Mouse (Mus musculus) lung, postnatal 0 days (tissue): ENCODE measurements around the gene Tuba1c. TPM values are rescaled to one million over a fixed set of nuclear protein-coding genes. Genes with fewer than 3 reads are reported as not detected.
A peak's percentile ranks its signal among the peaks of the same experiment; 100 is the strongest.

Source experiments
- ATAC-seq: fragments of 200-750 bp; cut with Nextera tagmentation; 2 replicates; pipeline ENCODE4 v1.8.0; 2017; ENCODE audit warnings: moderate library complexity
- DNase-seq: peaks from one replicate; pipeline ENCODE4 v3.0.0-alpha.2; 2016; ENCODE audit warnings: low spot score
- H3K27ac ChIP-seq: fragments of 300-500 bp; sonication (generic); 2 replicates; pipeline ENCODE4 v1.5.1; 2014; ENCODE audit warnings: antibody characterized with exemption, mild to moderate bottlenecking, low read length, mixed read lengths
- H3K27me3 ChIP-seq: fragments of 300-500 bp; sonication (generic); replicated peaks from 2 replicates; pipeline ENCODE4 v1.6.1; 2014; ENCODE audit warnings: low read length, mixed read lengths; ENCODE audit not compliant: insufficient read depth
- H3K36me3 ChIP-seq: fragments of 300-500 bp; sonication (generic); 2 replicates; pipeline ENCODE4 v1.6.1; 2014; ENCODE audit warnings: low read length, mixed read lengths; ENCODE audit not compliant: insufficient read depth
- H3K4me1 ChIP-seq: fragments of 300-500 bp; sonication (generic); 2 replicates; pipeline ENCODE4 v1.6.1; 2014; ENCODE audit warnings: antibody characterized with exemption, low read depth, low read length, mixed read lengths; ENCODE audit not compliant: insufficient read depth
- H3K4me2 ChIP-seq: fragments of 300-500 bp; sonication (generic); replicated peaks from 2 replicates; pipeline ENCODE4 v1.6.1; 2014; ENCODE audit warnings: low read depth, mild to moderate bottlenecking, low read length, moderate library complexity, mixed read lengths
- H3K4me3 ChIP-seq: fragments of 300-500 bp; sonication (generic); 2 replicates; pipeline ENCODE4 v1.5.1; 2014; ENCODE audit warnings: low read depth, low read length
- H3K9ac ChIP-seq: fragments of 300-500 bp; sonication (generic); replicated peaks from 2 replicates; pipeline ENCODE4 v1.6.1; 2014; ENCODE audit warnings: low read depth, mild to moderate bottlenecking
- H3K9me3 ChIP-seq: fragments of 300-500 bp; sonication (generic); 2 replicates; pipeline ENCODE4 v1.6.1; 2016; ENCODE audit warnings: low read length, mixed read lengths
- CTCF ChIP-seq: IDR thresholded peaks from 2 replicates; pipeline ENCODE4 v1.5.1; 2016; ENCODE audit warnings: antibody characterized with exemption, mild to moderate bottlenecking
- EP300 ChIP-seq: IDR thresholded peaks from 2 replicates; pipeline ENCODE4 v1.6.1; 2016; ENCODE audit warnings: antibody characterized with exemption, mild to moderate bottlenecking, control low read depth
- WGBS: fragments of 180-500 bp; shearing (Covaris S2); extraction: QIAGEN DNeasy Blood & Tissue Kit; methylation state at CpG from one replicate; pipeline ENCODE4 v1.1.7; 2014; 5-methylcytosine and 5-hydroxymethylcytosine counted together
- polyA plus RNA-seq: library from polyadenylated mRNA; unstranded; fragments of >200 nt; fragmentation: Nextera tagmentation; extraction: Ambion mirVana; gene quantifications from 2 replicates; pipeline ENCODE4 v1.2.1, GENCODE M21; 2015

The Tuba1c gene
- polyA plus RNA-seq, 1 experiment from 2014 or later = 45.1 TPM

DNA sequence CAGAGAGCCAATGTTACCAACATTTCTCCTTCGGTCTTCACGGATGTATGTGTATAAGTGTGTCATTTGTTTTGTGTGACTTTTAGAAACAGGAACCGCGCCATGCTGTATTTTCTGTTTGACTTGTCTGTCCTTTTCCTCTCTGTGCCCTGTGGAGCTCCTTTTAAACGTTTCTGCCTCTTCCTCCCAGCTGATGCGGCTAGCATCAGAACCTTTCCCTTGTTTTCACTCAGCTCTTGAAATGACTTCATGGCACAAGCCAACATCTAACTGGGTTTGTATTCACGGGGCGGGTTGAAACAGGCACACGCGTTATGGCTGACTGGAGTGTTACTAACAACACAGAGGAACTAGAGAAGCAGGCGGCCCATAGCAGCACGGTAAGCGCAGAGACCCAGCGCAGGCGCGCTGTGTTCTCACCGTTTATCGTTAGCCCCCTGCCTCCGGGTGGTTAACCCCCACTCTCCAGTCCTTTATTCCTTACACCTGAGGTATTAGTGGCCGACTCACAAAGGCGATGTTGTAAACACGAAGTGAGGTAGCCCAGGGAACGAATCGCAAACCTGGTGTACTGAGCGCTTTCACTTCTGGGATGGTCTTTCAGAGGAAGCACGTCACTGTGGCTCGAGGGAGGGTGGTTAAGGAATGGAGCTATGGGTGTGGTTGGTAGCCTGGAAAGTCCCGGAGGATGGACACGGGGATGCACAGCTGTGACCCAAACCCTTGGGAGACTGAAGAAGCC, 44.3 kb upstream of the Tuba1c start:
- H3K27ac ChIP-seq = peak overlapping the region; percentile 99
- H3K4me2 ChIP-seq = peak overlapping the region; percentile 60
- WGBS = 1% methylated on average over 29 of the region's 29 CpGs
- no peaks in the 10 kb centered on the region for H3K27me3 ChIP-seq
- peak; percentile 97 for DNase-seq
- H3K9ac ChIP-seq = peak overlapping the region; percentile 73
- peaks cover 3% of the 10 kb centered on the region; the same call in 1 of the 2 replicates for H3K4me1 ChIP-seq
- H3K4me3 ChIP-seq = peak overlapping the region; percentile 58
- peak; percentile 54; the same call in 1 of the 2 replicates for TF ChIP-seq EP300
- TF ChIP-seq CTCF = no peak
- no peaks in the 10 kb centered on the region for H3K9me3 ChIP-seq
- ATAC-seq = peak; percentile 94
- H3K36me3 ChIP-seq = no peaks in the 10 kb centered on the region

DNA sequence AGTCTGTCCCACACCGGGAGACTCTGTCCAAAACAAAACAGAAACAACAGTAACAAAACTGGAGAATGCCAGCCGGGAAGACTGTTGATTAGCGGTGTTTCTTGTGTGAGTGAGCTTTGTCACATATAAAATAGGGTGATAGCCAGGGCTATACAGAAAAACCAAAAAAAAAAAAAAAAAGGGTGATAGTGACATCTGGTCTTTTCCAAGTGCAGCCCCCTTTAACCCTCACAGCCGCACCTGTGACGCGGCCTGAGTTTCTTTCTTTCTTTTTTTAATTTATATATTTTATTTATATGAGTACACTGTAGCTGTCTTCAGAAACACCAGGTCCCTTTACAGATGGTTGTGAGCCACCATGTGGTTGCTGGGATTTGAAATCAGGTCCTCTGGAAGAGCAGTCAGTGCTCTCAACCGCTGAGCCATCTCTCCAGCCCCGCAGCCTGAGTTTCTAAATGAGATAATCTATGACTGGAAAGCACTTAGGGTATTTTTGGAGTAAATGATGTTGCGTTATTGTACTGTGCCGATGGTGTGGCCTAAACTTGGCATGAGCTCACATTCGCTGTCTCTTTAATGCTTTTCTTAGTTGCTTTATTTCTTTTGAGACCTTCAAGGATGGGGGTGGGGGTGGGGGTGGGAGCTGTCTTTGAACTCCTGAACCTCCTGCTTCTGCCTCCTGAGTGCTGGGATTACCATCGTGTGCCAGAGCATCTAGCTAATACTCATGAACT, 43.5 kb upstream of the Tuba1c start:
- no peak for ATAC-seq
- no peak for TF ChIP-seq EP300
- TF ChIP-seq CTCF = no peak
- DNase-seq = peak; percentile 53
- Histone ChIP-seq H3K36me3 (no peaks in the 10 kb centered on the region), H3K9me3 (no peaks in the 10 kb centered on the region), H3K9ac (peak overlapping the region; percentile 73; the same call in 1 of the 2 replicates), H3K27me3 (no peaks in the 10 kb centered on the region), H3K27ac (peak overlapping the region; percentile 99), H3K4me3 (peak overlapping the region; percentile 58), H3K4me1 (peaks cover 3% of the 10 kb centered on the region; the same call in 1 of the 2 replicates), H3K4me2 (peak overlapping the region; percentile 60)
- 40% methylated on average over 12 of the region's 12 CpGs for WGBS

DNA sequence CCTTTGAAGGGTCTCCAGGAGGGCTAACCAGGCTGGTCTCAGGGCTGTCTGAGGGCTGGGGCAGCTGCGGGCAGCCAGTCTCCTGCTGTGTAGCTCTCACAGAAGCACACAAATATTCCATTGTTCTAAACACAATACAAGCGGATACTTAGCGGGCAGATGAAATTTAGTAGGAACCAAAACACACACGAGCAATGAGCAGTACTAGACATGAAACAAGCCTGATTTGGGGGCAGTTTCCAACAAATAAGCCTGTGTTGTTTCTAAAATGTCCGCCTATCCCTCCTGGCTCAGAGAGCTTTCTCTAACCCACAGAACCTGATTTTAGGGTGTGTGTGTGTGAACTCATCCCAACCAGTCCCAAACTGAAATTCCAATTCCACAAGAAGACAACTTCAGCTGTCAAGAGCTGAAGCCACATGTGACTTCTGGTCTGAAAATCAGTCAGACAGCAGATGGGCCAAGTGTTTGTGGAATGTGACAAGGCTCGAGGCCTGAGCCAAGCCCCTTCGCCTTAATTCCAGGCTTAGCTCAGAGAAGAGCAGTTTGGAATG, 42.5 kb upstream of the Tuba1c start:
- peak; percentile 48 for ATAC-seq
- Histone ChIP-seq H3K27ac (peak overlapping the region; percentile 99), H3K4me1 (peaks cover 4% of the 10 kb centered on the region; the same call in 1 of the 2 replicates), H3K9me3 (no peaks in the 10 kb centered on the region), H3K4me3 (no peak overlapping the region), H3K27me3 (no peaks in the 10 kb centered on the region), H3K9ac (no peak overlapping the region), H3K36me3 (no peaks in the 10 kb centered on the region), H3K4me2 (no peak overlapping the region)
- DNase-seq = peak; percentile 87
- WGBS = 23% methylated on average over 7 of the region's 7 CpGs
- TF ChIP-seq CTCF = no peak
- peak; percentile 31 for TF ChIP-seq EP300

GRCm38 (mm10) chr15:98987661-98988181, 42.0 kb upstream of the Tuba1c start:
- no peak overlapping the region for H3K4me3 ChIP-seq
- WGBS = 43% methylated on average over 8 of the region's 8 CpGs

DNA sequence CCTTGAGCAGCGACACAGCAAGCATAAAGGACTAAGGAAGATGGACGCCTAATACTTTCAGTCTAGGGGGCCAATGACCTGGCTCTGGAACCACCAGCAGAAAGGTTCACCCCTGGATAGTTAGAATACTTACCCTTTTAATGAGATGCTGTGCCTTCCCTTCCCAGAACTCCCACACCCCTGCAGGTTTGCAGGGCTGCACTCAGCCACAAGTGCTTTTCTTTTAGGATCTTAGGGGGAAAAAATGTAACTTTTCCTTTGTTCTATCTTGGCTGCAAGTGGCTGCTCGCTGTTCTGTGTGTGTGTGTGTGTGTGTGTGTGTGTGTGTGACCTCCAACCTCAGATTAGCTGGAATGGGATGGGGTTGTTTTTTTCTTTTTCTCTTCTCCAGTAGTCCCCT, 40.9 kb upstream of the Tuba1c start:
- WGBS = 71% methylated on average over 3 of the region's 3 CpGs
- no peaks in the 10 kb centered on the region for H3K9me3 ChIP-seq
- no peaks in the 10 kb centered on the region for H3K27me3 ChIP-seq
- H3K4me2 ChIP-seq = no peak overlapping the region
- DNase-seq (no peak), ATAC-seq (no peak)
- H3K4me1 ChIP-seq = peaks cover 8% of the 10 kb centered on the region; the same call in 1 of the 2 replicates
- H3K9ac ChIP-seq = no peak overlapping the region
- no peak overlapping the region for H3K27ac ChIP-seq
- no peak overlapping the region for H3K4me3 ChIP-seq
- TF ChIP-seq CTCF (no peak), EP300 (no peak)
- no peaks in the 10 kb centered on the region for H3K36me3 ChIP-seq

More at GRCm38 (mm10) chr15:98987661-98988181, 42.0 kb upstream of the Tuba1c start:
- Histone ChIP-seq H3K4me1 (peaks cover 8% of the 10 kb centered on the region; the same call in 1 of the 2 replicates), H3K27me3 (no peaks in the 10 kb centered on the region), H3K27ac (peak overlapping the region; percentile 99), H3K9me3 (no peaks in the 10 kb centered on the region), H3K4me2 (no peak overlapping the region), H3K9ac (no peak overlapping the region), H3K36me3 (no peaks in the 10 kb centered on the region)
- 0 out of 2 replicates have a peak, but pooled peaks have one; percentile 2 for TF ChIP-seq EP300
- TF ChIP-seq CTCF = no peak
- DNase-seq (peak; percentile 57), ATAC-seq (no peak)
